Mouse (Mus musculus): ENCODE results near the gene Zfp513.

DNA sequence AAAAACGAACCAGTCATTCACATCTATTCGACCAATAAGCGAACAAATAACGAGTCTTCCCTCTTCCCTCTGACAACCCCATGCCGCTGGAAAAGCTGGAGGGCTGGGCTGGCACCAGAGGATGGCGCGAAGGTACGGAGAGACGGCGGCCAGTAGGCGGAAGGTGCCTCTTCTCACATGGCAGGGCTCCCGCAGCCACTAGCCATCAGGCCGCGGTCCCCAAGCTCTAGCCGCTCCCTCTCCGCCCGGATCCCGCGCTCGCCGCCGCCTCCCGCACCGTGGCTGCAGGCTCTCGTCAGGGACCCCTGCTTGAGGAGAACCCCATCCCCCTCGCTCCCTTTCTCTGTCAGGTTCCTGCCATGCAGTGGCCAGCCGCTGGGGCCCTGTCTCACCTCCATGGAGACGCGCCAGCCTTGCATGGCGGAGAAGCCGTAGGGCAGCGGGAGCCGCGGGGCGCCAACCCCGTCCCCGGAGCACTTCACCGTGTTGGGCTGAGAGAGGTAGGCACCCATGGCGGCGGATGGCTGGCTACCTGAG lies 17.9 kb upstream of the Zfp513 start:
- no peak for TF ChIP-seq CTCF (IDR thresholded peaks at IDR 0.05; ENCODE audit: low read depth)
- TF ChIP-seq EP300 (IDR thresholded peaks at IDR 0.05; ENCODE audit: low read depth): no peak
